Mouse (Mus musculus) hindbrain, postnatal 0 days (tissue): ENCODE results near the gene Eif4enif1. TPM values are rescaled to one million over a fixed set of nuclear protein-coding genes. Genes with fewer than 3 reads are reported as not detected.
"Not testable (repeated sequence)": the region's sequence is repeated elsewhere in the genome, so short reads cannot be mapped to it uniquely, and the experiment has no call there.

Source experiments
- ATAC-seq: fragments of 200-750 bp; cut with Nextera tagmentation; 2 replicates; pipeline ENCODE4 v1.8.0; 2017; ENCODE audit warnings: mild to moderate bottlenecking, moderate TSS enrichment, moderate library complexity
- DNase-seq: peaks from one replicate; pipeline ENCODE4 v3.0.0-alpha.2; 2015; ENCODE audit warnings: low spot score
- H3K27ac ChIP-seq: fragments of 300-500 bp; sonication (generic); 2 replicates; pipeline ENCODE4 v1.5.1; 2014; ENCODE audit warnings: mild to moderate bottlenecking
- H3K27me3 ChIP-seq: fragments of 300-500 bp; sonication (generic); 2 replicates; pipeline ENCODE4 v1.6.1; 2014; ENCODE audit warnings: low read length, mixed read lengths; ENCODE audit not compliant: insufficient read depth
- H3K36me3 ChIP-seq: fragments of 300-500 bp; sonication (generic); 2 replicates; pipeline ENCODE4 v1.6.1; 2014; ENCODE audit warnings: low read length, mixed read lengths; ENCODE audit not compliant: insufficient read depth
- H3K4me1 ChIP-seq: fragments of 300-500 bp; sonication (generic); 2 replicates; pipeline ENCODE4 v1.6.1; 2014; ENCODE audit warnings: antibody characterized with exemption, low read length, mixed read lengths; ENCODE audit not compliant: insufficient read depth
- H3K4me2 ChIP-seq: fragments of 300-500 bp; sonication (generic); 2 replicates; pipeline ENCODE4 v1.6.1; 2014; ENCODE audit warnings: low read depth, mild to moderate bottlenecking, low read length, moderate library complexity, mixed read lengths
- H3K4me3 ChIP-seq: fragments of 300-500 bp; sonication (generic); 2 replicates; pipeline ENCODE4 v1.5.1; 2014; ENCODE audit warnings: low read length
- H3K9ac ChIP-seq: fragments of 300-500 bp; sonication (generic); replicated peaks from 2 replicates; pipeline ENCODE4 v1.6.1; 2014; ENCODE audit warnings: mild to moderate bottlenecking, low read length, moderate library complexity, mixed read lengths
- H3K9me3 ChIP-seq: fragments of 300-500 bp; sonication (generic); 2 replicates; pipeline ENCODE4 v1.6.1; 2016; ENCODE audit warnings: low read length, mixed read lengths
- WGBS: fragments of 180-500 bp; shearing (Covaris S2); extraction: QIAGEN DNeasy Blood & Tissue Kit; methylation state at CpG from one replicate; pipeline ENCODE4 v1.1.7; 2014; 5-methylcytosine and 5-hydroxymethylcytosine counted together
- polyA plus RNA-seq: library from polyadenylated mRNA; unstranded; fragments of >200 nt; fragmentation: Nextera tagmentation; extraction: Ambion mirVana; gene quantifications from 2 replicates; pipeline ENCODE4 v1.2.1, GENCODE M21; 2015
- total RNA-seq: library from RNA; depleted of rRNA; stranded (reverse); fragments of >200 nt; gene quantifications from 2 replicates; pipeline ENCODE4 v1.2.3, GENCODE M21; 2014

Eif4enif1 gene
- total and polyA plus RNA-seq, 2 experiments from 2014 or later, result 35.3 to 42.1 TPM

DNA sequence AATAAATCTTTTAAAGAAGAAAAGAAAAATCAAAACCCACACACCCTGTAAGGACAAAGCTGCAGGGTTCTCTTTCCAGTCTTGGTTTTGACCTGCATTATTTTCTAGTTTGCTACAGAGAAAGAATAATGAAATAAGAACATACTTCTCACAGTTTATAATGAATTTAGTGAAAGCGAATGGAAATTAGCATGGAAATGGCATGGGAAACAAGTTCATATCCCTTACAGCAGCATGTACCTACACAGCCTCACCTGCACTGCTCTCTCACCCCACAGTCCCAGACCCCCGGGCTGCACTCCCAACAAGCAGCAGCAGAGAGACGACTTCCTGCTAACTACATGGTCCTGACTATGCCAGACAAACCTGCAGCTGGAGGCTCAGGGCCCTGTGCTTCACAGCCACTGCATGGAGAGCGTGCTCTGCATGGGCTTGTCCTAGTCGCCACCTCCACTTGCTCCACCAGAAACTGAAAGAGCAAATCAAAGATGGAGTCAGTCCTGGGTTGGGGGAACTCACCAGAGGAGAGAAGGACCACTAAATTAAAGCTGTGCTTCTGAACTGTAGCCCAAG is 36.9 kb upstream of the Eif4enif1 start:
- H3K4me1 ChIP-seq, H3K36me3 ChIP-seq, H3K4me3 ChIP-seq, H3K27me3 ChIP-seq, H3K9me3 ChIP-seq, H3K9ac ChIP-seq, H3K4me2 ChIP-seq, H3K27ac ChIP-seq: not testable (repeated sequence)
- WGBS, result 89% methylated on average over 3 of the region's 5 CpGs
- DNase-seq (peak; percentile 33), ATAC-seq (peak; percentile 39)

DNA sequence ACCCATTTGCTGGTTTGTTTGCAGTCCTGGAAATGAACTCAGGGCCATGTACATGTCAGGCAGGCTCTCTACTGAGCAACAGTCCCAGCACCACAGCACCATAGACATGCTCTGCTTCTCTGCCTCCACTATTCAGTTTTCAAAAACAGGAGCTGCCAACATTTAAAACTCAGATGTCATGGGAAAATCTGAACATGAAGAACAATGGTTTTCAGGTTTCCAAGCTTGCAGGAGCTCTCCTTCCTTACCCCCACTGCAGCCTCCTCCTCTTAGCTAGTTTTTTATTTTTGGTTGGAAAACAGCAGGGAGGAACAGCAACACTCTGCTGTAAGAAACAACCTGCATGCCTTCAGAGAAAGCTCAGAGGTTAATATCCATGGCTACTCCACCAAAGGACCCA is 35.9 kb upstream of the Eif4enif1 start:
- H3K4me1 ChIP-seq, H3K36me3 ChIP-seq, H3K27me3 ChIP-seq, H3K4me3 ChIP-seq, H3K4me2 ChIP-seq, ATAC-seq, H3K9ac ChIP-seq, H3K27ac ChIP-seq, H3K9me3 ChIP-seq: not testable (repeated sequence)
- DNase-seq, result peak; percentile 17

DNA sequence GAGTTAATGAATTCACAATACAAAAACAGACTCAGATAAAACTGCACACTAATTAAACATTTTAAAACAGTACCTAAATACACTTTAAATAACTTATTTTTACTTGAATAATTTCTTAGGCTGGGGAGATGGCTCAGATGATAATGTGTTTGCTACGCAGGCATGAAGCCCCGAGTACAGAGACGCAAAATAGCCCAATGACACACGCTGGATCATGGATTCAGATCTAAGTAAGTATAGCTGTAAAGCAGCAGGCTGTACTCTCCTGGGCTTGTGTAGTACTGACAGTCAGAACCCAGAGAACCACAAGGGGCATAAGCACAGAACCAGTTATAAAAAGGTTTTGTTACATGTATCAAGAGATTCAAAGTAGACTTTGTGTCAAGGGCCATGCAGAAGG is 35.1 kb upstream of the Eif4enif1 start:
- H3K4me3 ChIP-seq, H3K27me3 ChIP-seq, ATAC-seq, H3K4me1 ChIP-seq, H3K9ac ChIP-seq, H3K27ac ChIP-seq, H3K4me2 ChIP-seq, DNase-seq, H3K36me3 ChIP-seq, H3K9me3 ChIP-seq: not testable (repeated sequence)
- WGBS, result 90% methylated on average over 4 of the region's 4 CpGs

DNA sequence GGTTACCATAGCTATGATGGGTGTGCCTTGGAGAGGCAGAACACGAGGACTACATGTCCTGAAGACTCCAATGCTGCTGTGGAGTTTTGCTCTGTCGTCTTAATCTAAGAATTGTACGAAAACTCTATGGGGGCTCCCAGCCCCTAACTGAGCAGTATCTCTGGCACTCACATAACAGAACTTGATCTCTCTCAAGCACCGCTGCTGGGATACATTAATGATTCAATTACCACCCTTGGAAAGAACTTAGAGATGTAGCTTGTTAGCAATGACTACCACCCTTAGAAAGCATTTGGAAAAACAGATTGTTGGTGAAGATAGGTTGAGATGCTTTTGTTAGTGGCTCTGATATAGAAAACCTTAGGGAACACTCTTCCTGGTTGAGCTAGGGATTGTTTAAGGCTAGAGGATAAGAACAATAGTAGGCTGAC is 34.6 kb upstream of the Eif4enif1 start:
- H3K27ac ChIP-seq, H3K4me1 ChIP-seq, DNase-seq, H3K27me3 ChIP-seq, ATAC-seq, H3K36me3 ChIP-seq, H3K9me3 ChIP-seq, H3K4me2 ChIP-seq, H3K9ac ChIP-seq, H3K4me3 ChIP-seq: not testable (repeated sequence)
- 65% methylated on average over 4 of the region's 4 CpGs for WGBS

DNA sequence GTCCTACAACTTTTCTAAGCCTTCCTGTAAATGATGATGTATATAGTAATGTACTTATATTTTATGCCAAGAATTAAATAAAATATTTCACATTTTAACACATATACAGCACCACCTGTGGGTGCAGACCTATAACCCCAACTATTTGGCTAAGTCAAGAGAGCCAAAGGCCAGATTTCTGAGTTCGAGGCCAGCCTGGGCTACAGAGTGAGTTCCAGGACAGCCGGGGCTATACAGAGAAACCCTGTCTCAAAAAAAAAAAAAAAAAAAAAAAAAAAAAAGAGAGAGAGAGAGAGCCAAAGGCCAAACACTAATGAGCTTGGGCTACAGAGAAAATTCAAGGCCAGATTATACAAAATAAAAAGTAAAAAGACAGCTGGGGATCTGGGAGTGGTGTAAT is 33.1 kb upstream of the Eif4enif1 start:
- not testable (repeated sequence) for H3K9me3 ChIP-seq, H3K27me3 ChIP-seq, H3K4me1 ChIP-seq, H3K36me3 ChIP-seq, H3K9ac ChIP-seq, H3K4me3 ChIP-seq, H3K4me2 ChIP-seq, H3K27ac ChIP-seq, DNase-seq
- WGBS, result 70% methylated on average over 2 of the region's 2 CpGs
- ATAC-seq, result peak; percentile 30; the same call in 1 of the 2 replicates

DNA sequence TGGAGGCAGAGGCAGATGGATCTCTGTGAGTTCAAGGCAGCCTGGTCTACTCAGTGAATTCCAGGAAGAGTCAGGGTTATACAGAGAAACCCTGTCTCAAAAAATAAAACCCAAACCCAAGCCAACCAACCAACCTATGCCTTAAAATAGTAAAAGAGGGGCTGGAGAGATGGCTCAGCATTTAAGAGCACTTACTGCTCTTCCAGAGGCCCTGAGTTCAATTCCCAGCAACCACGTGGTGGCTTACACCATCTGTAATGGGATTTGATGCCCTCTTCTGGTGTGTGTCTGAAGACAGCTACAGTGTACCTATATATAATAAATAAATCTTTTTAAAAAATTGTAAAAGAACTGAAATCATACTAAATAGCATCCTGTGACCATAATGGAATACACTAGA is 30.3 kb upstream of the Eif4enif1 start:
- not testable (repeated sequence) for H3K36me3 ChIP-seq, H3K4me2 ChIP-seq, H3K9ac ChIP-seq, H3K27ac ChIP-seq, ATAC-seq, H3K4me3 ChIP-seq, H3K27me3 ChIP-seq, H3K4me1 ChIP-seq, DNase-seq, H3K9me3 ChIP-seq
- WGBS, result 75% methylated on average over 1 of the region's 1 CpGs

DNA sequence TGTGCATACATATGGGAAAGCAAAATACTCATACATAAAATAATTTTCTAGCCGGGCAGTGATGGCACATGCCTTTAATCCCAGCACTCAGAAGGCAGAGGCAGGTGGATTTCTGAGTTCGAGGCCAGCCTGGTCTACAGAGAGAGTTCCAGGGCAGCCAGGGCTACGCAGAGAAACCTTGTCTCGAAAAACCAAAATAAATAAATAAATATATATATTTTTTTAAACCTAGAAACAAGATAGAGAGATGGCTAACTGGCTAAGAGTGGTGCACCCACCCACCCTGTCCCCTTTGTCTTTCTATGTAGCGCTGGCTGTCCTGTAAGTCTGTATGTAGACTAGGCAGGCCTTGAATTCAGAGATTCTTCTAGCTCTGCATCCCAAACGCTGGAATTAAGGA is 29.7 kb upstream of the Eif4enif1 start:
- not testable (repeated sequence) for H3K9ac ChIP-seq, DNase-seq, H3K36me3 ChIP-seq, H3K4me2 ChIP-seq, H3K4me3 ChIP-seq, H3K9me3 ChIP-seq, ATAC-seq, H3K27me3 ChIP-seq, H3K27ac ChIP-seq, H3K4me1 ChIP-seq
- WGBS, result 65% methylated on average over 5 of the region's 6 CpGs

DNA sequence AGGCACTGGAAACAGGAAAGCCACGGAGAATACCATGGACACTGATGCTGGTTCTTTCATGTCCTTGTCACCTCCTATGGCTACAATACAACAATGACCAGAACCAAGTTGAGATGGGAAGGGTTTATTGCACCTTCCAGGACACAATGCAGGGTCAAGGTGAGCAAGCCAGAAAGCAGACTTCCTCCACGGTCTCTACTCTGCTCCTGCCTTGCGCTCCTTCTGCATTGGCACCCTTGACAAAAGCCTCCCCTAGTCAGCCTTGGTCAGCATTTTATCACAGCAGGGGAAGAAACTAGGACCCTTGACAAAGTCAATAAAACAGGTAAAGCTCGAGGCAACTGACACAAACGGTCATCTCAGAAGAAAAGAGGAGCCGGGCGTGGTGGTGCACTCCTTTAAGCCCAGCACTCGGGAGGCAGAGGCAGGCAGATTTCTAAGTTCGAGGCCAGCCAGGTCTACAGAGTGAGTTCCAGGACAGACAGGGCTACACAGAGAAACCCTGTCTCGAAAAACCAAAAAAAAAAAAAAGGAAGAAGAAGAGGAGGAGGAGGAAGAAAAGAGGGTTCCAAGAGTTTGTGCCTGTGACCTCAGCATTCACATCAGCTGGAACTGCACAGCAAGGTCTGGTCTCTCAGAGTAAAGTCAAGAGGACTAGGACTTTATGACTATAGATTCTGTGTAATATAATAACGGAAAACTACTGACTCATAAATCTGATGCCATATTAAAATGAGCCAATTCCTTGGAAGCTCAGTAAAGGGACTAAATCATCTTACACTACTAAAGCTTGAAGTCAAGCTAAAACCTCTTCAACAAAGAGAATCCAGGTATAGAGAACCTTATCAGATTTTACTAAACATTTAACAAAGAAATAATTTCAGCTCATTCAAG is 28.5 kb upstream of the Eif4enif1 start:
- DNase-seq, result peak; percentile 4
- not testable (repeated sequence) for H3K4me1 ChIP-seq, H3K4me2 ChIP-seq, H3K27ac ChIP-seq, H3K36me3 ChIP-seq, H3K27me3 ChIP-seq, H3K9ac ChIP-seq, H3K4me3 ChIP-seq, H3K9me3 ChIP-seq
- peak; percentile 60 for ATAC-seq
- 81% methylated on average over 11 of the region's 11 CpGs for WGBS

DNA sequence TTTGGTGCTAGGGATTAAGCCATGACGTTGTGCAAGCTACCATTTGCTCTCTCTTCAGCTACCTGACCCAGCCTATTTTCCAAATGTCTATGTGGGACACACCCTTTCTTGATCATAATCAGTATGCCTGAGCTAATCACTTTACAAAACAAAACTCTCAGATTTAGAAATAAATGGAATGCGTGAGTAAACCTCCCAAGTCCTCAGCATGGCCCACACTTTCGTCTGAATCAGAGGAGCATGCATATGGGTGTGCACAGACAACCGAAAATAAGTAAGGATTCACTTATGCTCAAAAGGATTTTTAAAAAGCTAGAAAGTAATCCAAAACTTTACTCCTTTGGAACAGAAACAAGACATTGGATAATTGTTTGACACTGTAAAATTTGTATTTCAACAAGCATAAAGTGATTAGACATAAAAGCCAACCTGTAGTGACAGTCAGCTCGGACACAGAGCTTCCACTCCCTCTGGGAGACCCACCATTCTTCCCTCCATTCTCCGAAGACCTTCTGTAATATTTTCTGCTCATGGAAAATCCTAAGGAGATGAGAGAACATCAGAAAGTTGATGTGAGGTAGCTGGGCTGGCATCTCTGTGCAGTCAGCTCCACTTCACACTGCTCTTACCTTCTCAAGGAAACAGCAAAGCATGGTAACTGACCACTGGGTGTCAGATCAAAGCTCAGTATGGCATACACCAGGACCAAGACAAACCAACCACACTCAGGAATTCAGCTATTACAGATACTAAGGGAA is 23.0 kb upstream of the Eif4enif1 start:
- ATAC-seq, H3K4me1 ChIP-seq, H3K4me3 ChIP-seq, H3K4me2 ChIP-seq, H3K9ac ChIP-seq, H3K36me3 ChIP-seq, H3K27me3 ChIP-seq, H3K27ac ChIP-seq, H3K9me3 ChIP-seq: not testable (repeated sequence)
- 81% methylated on average over 6 of the region's 6 CpGs for WGBS
- peak; percentile 3 for DNase-seq

DNA sequence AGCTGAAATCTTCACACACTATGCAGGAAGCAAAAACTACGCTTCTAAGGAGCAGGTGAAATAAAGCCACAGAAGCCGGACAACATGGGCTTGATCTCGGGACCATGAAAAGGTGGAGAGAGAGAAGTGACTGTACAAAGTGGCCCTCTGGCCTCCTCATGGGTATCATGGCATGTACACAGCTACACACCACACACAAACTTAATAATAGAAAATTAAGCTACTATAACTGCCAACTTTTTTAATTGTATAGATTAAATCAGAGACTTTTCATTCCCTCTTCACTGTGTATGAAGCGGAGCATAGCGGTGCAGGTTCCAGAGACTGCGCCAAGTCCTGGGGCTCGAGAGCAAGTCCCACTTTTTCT is 22.5 kb upstream of the Eif4enif1 start:
- not testable (repeated sequence) for H3K9me3 ChIP-seq, DNase-seq

More for the DNA sequence above, 22.5 kb upstream of the Eif4enif1 start:
- WGBS, result 90% methylated on average over 7 of the region's 7 CpGs
- not testable (repeated sequence) for H3K4me1 ChIP-seq, H3K36me3 ChIP-seq, H3K27me3 ChIP-seq, ATAC-seq, H3K4me3 ChIP-seq, H3K9ac ChIP-seq, H3K27ac ChIP-seq, H3K4me2 ChIP-seq
